Mouse (Mus musculus): ENCODE measurements around the gene Phlda3. TPM values are rescaled to one million over a fixed set of nuclear protein-coding genes. Genes with fewer than 3 reads are reported as not detected.

The Phlda3 gene
- total and polyA plus RNA-seq, 2 experiments from 2014 or later: 27.2 to 30.3 TPM

- Histone ChIP-seq H3K27me3 (ENCODE audit: insufficient read depth, low read length) (no peaks in the 10 kb centered on the region), H3K4me2 (ENCODE audit: low read depth) (peak overlapping the region; percentile 96), H3K27ac (ENCODE audit: low read depth, low read length) (no peak overlapping the region), H3K36me3 (ENCODE audit: insufficient read depth) (no peaks in the 10 kb centered on the region), H3K9me3 (ENCODE audit: low read length) (no peaks in the 10 kb centered on the region), H3K4me3 (ENCODE audit: low read depth, low read length) (peak overlapping the region; percentile 55; the same call in 1 of the 2 replicates), H3K4me1 (ENCODE audit: insufficient read depth) (peaks cover 13% of the 10 kb centered on the region; the same call in 1 of the 2 replicates), H3K9ac (no peak overlapping the region)
- ATAC-seq: no peak
- no peak for DNase-seq
- 86% methylated on average over 4 of the region's 4 CpGs for WGBS
- TF ChIP-seq CTCF (IDR thresholded peaks at IDR 0.05; ENCODE audit: low read depth): no peak
Measured at GRCm38 (mm10) chr1:135767324-135767890, 1.5 kb downstream of the Phlda3 start.

GRCm38 (mm10) chr1:135768400-135768799 lies 2.5 kb downstream of the Phlda3 start:
- ATAC-seq: no peak
- Histone ChIP-seq H3K27me3 (ENCODE audit: insufficient read depth, low read length) (no peaks in the 10 kb centered on the region), H3K9me3 (ENCODE audit: low read length) (no peaks in the 10 kb centered on the region), H3K27ac (ENCODE audit: low read depth, low read length) (no peak overlapping the region), H3K9ac (no peak overlapping the region), H3K4me2 (ENCODE audit: low read depth) (no peak overlapping the region), H3K4me3 (ENCODE audit: low read depth, low read length) (no peak overlapping the region), H3K4me1 (ENCODE audit: insufficient read depth) (peaks cover 13% of the 10 kb centered on the region; the same call in 1 of the 2 replicates), H3K36me3 (ENCODE audit: insufficient read depth) (no peaks in the 10 kb centered on the region)
- no peak for TF ChIP-seq CTCF (IDR thresholded peaks at IDR 0.05; ENCODE audit: low read depth)
- no peak for DNase-seq
- WGBS: 91% methylated on average over 2 of the region's 2 CpGs

GRCm38 (mm10) chr1:135770237-135770636 lies 4.3 kb downstream of the Phlda3 start:
- DNase-seq (no peak), ATAC-seq (no peak)
- no peaks in the 10 kb centered on the region for H3K27me3 ChIP-seq (ENCODE audit: insufficient read depth, low read length)
- peaks cover 13% of the 10 kb centered on the region; the same call in 1 of the 2 replicates for H3K4me1 ChIP-seq (ENCODE audit: insufficient read depth)
- H3K27ac ChIP-seq (ENCODE audit: low read depth, low read length): no peak overlapping the region
- no peaks in the 10 kb centered on the region for H3K36me3 ChIP-seq (ENCODE audit: insufficient read depth)
- no peak overlapping the region for H3K9ac ChIP-seq
- H3K4me2 ChIP-seq (ENCODE audit: low read depth): no peak overlapping the region
- H3K4me3 ChIP-seq (ENCODE audit: low read depth, low read length): no peak overlapping the region
- H3K9me3 ChIP-seq (ENCODE audit: low read length): no peaks in the 10 kb centered on the region
- no peak for TF ChIP-seq CTCF (IDR thresholded peaks at IDR 0.05; ENCODE audit: low read depth)
- WGBS: 79% methylated on average over 7 of the region's 7 CpGs

- Histone ChIP-seq H3K4me3 (ENCODE audit: low read depth, low read length) (no peak overlapping the region), H3K9ac (no peak overlapping the region), H3K36me3 (ENCODE audit: insufficient read depth) (no peaks in the 10 kb centered on the region), H3K4me2 (ENCODE audit: low read depth) (no peak overlapping the region), H3K27me3 (ENCODE audit: insufficient read depth, low read length) (no peaks in the 10 kb centered on the region), H3K9me3 (ENCODE audit: low read length) (no peaks in the 10 kb centered on the region), H3K27ac (ENCODE audit: low read depth, low read length) (no peak overlapping the region), H3K4me1 (ENCODE audit: insufficient read depth) (0 out of 2 replicates have a peak, but pooled peaks cover 9% of the 10 kb centered on the region)
- no peak for TF ChIP-seq CTCF (IDR thresholded peaks at IDR 0.05; ENCODE audit: low read depth)
- DNase-seq (no peak), ATAC-seq (no peak)
- WGBS: 49% methylated on average over 12 of the region's 12 CpGs
Measured at GRCm38 (mm10) chr1:135770896-135771572, 5.1 kb downstream of the Phlda3 start.

- Histone ChIP-seq H3K36me3 (ENCODE audit: insufficient read depth) (no peaks in the 10 kb centered on the region), H3K27ac (ENCODE audit: low read depth, low read length) (no peak overlapping the region), H3K4me1 (ENCODE audit: insufficient read depth) (0 out of 2 replicates have a peak, but pooled peaks cover 8% of the 10 kb centered on the region), H3K9me3 (ENCODE audit: low read length) (no peaks in the 10 kb centered on the region), H3K27me3 (ENCODE audit: insufficient read depth, low read length) (no peaks in the 10 kb centered on the region), H3K9ac (no peak overlapping the region), H3K4me3 (ENCODE audit: low read depth, low read length) (no peak overlapping the region), H3K4me2 (ENCODE audit: low read depth) (no peak overlapping the region)
- DNase-seq (no peak), ATAC-seq (no peak; the same call in 1 of the 2 replicates)
- no peak for TF ChIP-seq CTCF (IDR thresholded peaks at IDR 0.05; ENCODE audit: low read depth)
- WGBS: 63% methylated on average over 8 of the region's 8 CpGs
Measured at GRCm38 (mm10) chr1:135771573-135771970, 5.7 kb downstream of the Phlda3 start.

GRCm38 (mm10) chr1:135776596-135776995 lies 10.7 kb downstream of the Phlda3 start:
- no peak for ATAC-seq

GRCm38 (mm10) chr1:135777046-135777445 lies 11.1 kb downstream of the Phlda3 start:
- no peak overlapping the region for H3K9ac ChIP-seq
- WGBS: 97% methylated on average over 1 of the region's 1 CpGs
- no peaks in the 10 kb centered on the region for H3K9me3 ChIP-seq (ENCODE audit: low read length)
- H3K27ac ChIP-seq (ENCODE audit: low read depth, low read length): no peak overlapping the region
- H3K27me3 ChIP-seq (ENCODE audit: insufficient read depth, low read length): no peaks in the 10 kb centered on the region
- no peaks in the 10 kb centered on the region for H3K4me1 ChIP-seq (ENCODE audit: insufficient read depth)
- no peaks in the 10 kb centered on the region for H3K36me3 ChIP-seq (ENCODE audit: insufficient read depth)
- TF ChIP-seq CTCF (IDR thresholded peaks at IDR 0.05; ENCODE audit: low read depth): no peak
- no peak overlapping the region for H3K4me3 ChIP-seq (ENCODE audit: low read depth, low read length)
- H3K4me2 ChIP-seq (ENCODE audit: low read depth): no peak overlapping the region
- ATAC-seq (no peak), DNase-seq (no peak)

More at GRCm38 (mm10) chr1:135776596-135776995, 10.7 kb downstream of the Phlda3 start:
- Histone ChIP-seq H3K4me1 (ENCODE audit: insufficient read depth) (no peaks in the 10 kb centered on the region), H3K27me3 (ENCODE audit: insufficient read depth, low read length) (no peaks in the 10 kb centered on the region), H3K27ac (ENCODE audit: low read depth, low read length) (no peak overlapping the region), H3K9ac (no peak overlapping the region), H3K4me2 (ENCODE audit: low read depth) (no peak overlapping the region), H3K9me3 (ENCODE audit: low read length) (no peaks in the 10 kb centered on the region), H3K4me3 (ENCODE audit: low read depth, low read length) (no peak overlapping the region), H3K36me3 (ENCODE audit: insufficient read depth) (no peaks in the 10 kb centered on the region)
- no peak for DNase-seq
- TF ChIP-seq CTCF (IDR thresholded peaks at IDR 0.05; ENCODE audit: low read depth): no peak
